Mouse (Mus musculus): ENCODE data around the gene Gatad2a.

The Gatad2a gene

DNA sequence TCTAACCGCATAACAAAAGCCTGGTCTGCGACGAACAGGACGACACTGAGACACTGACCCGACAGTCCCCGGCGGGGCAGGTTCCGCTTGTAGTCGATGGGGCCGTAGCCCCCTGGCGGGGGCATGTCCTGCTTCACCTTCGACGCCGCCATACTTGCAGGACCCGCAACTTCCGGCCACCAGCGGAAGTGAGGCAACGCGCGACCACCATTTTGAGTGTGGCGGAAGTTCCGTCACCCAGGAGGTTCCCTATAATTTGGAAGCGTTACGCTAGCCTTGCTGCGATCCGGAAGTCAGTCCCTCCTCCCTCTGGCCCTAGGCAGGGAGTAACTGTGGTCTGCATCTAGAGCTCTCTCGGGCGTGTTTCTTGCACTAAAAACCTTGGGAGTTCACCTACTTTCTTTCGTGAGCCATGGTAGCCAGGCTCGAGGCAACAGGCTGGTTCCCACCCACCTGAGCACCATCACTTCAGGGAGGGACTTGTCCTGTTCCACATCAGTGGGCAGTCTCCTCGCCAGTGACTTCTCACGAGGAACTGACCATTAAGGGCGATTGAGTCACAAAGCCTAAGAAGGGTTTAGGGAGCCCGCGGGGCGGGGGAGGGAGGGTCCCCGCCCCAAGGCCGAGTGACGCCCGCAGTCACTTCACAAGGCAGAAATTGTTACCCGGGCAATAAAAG is 94.6 kb downstream of the Gatad2a start:
- CTCF ChIA-PET: no interaction called here

DNA sequence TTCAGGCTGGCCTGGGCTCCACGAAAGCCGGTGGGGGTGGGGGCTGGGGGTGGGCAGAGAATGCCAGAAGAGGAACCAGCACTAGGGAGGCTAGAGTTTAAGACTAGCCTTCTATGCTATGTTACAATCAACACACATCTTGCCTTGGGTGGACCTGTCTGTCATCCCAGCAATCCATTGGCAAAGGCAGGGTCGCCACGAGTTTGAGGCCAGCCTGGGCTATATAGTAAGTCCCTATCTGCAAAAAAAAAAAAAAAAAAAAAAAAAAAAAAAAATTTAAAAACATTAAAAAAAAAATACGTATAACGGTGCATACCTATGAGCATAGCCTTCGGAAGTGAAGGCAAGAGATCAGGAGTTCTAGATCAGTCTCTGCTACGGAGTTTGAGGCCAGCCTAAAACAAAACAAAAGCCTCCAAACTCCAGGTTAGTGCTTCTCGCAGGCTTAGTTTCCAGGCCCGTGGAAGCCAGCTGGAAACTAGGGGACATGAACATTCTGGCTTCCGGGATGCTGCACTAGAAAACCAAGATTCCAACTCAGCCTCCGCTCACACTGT is 95.2 kb downstream of the Gatad2a start:
- CTCF ChIA-PET: no interaction called here

DNA sequence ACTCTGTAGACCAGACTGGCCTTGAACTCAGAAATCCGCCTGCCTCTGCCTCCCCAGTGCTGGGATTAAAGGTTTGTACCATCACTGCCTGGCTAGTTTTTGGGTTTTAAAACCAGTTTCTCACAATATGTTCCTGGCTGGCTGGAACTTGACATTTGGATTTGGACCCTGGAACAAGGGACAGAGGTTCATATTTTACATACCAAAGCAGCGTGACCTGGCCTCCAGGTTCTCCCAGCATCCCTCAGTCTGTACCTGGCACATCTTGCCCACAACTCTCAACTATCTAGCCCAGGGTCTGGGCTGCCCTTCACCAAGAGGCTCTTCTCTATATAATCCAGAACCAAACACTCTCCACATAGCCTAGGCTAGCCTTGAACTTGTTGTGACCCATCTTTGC is 96.3 kb downstream of the Gatad2a start:
- CTCF ChIA-PET: no interaction called here

DNA sequence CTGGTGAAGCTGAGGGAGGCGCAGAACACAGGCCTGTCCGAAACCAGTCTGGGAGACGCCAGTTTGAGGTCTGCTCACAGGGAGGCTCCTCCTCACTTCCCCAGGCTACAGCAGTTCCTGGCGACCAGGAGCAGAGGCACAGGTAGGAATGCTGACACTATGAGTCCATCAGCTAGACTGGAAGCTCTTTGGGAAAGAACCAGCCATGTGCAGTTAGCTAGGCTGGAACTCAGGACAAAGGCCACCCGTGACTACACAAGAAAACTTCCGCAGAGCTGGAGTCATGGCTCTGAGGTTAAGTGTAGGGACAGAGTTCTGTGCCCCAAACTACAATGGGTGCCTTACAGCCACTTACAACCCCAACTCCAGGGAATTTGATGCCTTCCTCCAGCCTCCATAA is 98.3 kb downstream of the Gatad2a start:
- CTCF ChIA-PET: no interaction called here

DNA sequence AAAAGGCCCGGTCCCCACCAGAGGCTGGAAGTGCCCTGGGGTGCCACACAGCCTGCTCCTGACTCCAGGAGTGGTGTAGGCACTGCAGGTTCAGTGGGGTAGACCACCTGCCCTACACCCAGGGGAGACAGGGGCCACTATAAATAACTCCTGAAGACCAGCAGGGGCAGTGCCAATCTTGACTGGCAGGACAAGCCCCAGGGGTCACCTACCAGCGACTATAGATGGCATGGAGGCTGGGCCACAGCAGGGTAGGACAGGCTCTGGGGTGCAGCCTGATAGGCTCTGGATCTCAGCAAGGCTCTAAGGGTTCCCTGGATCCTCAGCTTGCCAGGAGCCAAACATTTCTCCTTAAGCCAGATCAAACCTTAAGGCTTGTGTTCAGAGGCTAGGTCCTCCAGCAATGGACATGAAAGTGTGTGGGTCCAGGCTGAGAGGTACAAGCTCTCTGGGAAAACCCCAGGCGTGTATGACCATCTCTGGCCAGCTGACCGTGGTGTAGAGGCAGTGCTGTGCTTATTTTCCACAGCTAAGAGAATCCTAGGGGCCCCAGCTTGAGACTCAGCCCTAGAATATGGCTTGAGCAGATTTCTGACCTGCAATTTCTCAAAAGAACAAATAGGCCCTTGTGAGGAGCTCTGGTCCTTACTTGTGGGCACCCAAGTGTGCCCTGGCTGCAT is 100.3 kb downstream of the Gatad2a start:
- CTCF ChIA-PET: interaction anchor here (0.7 kb wide), 1 partner anchor 65 kb away, joined by 5 read pairs; no protein-coding TSS in a partner anchor

DNA sequence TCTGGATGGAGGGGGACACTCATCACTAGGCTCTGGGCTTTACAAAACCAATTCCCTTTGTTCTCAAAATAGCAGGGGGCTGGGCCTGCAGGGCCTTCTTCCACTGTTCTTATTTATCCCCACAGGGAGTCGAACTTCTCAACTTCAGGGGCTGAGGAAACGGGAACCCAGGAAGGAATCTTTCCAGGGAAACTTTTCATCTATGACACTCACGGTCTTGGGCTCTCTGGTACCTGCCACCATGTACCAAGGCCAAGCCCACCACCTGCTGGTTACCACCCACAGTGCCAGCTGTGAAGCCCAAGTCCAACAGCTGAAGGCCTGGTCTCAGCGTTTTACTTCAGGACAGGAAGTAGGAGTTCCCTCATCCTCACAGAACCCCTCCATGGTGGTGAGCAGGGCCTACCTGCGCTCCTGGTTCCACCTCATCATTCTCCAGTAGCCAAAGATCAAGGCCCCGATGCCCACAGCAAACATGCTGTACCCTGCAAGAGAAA is 101.3 kb downstream of the Gatad2a start:
- CTCF ChIA-PET: no interaction called here

DNA sequence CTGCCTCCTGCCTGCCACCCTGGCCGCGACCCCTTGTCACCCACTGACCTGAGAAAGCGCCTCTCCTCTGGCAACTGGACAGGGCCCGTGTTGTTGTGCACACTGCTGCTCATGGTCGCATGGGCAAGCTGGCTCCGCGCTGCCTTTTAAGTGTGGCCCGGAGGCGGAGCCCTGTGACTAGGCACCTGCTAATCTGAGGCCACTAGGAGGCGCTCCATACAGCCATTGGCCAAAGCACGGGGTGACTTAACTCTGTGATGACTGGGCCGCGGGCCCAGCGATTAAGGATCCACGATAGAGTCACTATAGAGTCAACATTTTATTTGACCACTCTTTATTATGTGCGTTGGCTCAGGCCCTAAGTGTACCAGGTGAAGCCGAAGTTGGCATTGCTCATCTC is 102.3 kb downstream of the Gatad2a start:
- CTCF ChIA-PET: no interaction called here

DNA sequence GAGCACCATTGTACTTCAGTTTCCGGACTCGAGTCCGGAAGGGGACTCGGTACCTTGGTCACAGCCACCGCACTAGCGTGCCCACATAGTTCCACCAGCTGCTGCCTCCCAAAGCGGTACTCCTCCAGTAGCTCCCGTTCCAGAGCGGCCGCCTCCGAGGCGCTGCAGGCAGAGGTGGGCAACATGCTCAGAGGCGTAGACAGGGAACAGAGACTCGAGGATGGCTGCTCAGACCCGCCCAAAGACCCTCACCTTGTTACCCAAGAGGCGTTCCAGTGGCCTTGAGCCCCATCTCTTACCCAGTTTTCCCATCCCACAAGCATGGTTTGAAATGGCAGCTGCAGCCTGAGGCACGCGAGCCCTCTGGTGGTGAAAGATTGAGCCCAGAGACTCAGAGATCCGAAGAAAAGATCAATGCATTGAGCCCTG is 105.4 kb downstream of the Gatad2a start:
- CTCF ChIA-PET: no interaction called here

DNA sequence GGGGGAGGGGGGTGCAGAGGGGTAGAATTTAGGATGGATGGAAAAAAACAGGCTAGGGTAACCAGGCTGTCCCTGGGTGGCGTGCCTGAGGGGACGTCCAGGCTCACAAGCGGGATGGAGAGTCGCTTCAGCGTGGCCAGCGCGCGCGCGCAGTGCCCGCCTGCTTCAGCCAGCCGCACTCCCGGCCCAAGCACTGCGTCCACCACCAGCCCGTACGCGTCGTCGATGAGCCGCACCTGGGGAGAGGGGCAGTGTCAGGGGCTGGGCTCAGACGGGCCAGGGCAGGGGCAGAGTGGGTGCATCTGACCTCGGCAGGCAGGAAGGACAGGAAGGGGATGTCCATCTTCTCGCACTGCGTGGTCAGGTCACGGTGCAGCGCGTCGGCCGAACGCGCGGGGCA is 107.3 kb downstream of the Gatad2a start:
- CTCF ChIA-PET: no interaction called here

DNA sequence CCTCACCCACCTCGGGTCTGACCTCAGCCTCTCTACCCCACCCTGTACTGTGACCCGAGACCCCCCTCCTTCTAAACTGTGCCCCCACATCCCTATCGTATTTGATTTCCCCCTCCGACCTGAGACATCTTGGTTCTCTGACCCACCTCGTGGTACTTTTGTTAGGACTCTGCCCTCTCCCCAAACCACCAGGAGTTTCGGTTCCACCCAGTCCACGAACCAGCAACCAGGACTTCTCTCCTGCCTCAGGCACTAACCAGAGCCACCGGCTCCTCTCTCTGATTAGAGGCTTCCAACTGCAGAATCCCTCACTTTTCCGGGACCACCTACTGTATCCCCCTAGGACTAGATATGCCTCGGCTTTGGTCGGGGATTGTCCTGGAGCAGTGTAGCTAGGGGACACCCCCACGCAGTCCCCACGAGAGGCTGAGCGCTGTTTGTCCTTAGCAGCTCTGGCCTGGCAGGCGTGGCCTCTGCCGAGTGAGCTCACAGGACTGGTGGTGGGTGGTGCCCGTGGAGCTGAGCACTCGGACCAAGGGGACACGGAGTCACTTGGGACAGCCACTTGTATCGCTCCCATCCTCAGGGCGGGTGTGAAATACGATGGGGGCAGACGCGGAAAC is 107.8 kb downstream of the Gatad2a start:
- CTCF ChIA-PET: no interaction called here

DNA sequence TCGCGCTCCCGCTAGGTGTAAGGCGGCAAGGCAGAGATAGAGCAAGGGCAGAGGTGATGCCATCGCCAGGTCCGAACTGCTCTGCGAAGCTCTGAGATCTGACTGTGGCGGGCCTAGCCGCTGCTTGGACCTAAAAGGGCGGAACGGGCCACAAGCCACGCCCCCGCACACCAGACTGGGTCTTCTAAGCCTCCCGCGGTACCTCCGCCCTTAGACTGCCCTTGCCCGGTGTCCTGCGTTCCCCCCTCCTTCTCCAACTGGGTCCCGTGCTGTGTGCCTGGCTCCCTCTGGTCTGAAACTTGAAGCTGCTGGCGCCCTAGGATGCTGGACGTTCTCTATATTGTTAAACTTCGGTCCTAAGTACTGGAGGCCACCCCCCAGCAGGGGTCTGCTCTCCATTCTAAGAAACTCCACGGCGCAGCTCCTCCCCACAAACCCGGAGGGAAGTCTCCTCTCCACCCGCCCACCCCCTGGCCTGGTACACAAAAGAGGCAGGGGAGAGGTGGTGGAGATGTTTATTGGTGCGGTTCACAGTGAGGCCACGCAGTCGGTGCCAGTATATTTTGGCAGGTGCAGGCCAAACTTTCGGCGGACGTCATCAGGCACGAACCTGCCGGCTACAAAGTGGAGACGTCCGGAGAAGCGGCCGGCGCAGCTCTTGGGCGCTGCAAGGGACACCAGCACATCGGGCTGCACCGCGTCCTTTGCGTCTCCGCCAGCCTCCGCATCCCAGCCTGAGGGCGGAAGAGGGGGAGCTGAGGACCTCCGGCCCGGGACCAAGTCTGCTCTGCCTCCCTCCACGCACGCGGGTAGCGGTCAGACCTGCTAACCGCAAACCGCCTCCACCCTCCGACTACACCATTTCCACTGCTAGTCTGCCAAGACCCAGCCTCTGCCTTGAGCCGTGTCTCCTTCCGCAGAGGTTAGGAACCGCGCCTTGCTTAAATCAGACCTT is 108.6 kb downstream of the Gatad2a start, which contains the start of gene Cilp2:
Gene Cilp2 (minus strand): TSS at position 399 of the 955 bp plus-strand sequence.
- CTCF ChIA-PET: no interaction called here

DNA sequence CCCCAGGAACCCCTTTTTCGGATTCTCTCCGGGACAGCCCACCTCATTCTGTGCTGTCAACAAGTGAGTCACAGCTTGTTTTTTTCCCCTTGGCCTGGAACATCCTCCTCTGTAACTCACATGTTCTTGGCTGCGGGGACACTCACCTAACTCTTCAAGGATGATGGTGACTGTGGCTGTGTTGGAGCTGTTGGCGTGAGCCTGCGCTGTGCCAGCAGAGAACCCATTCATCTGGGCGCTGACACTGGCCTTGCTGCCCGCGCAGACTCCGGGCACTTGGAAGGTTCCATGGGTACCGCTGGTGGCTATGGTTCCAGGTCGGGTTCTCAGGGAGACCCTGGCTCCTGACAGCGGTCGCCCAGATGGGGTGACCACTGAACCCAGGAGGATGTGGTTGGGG is 112.0 kb downstream of the Gatad2a start:
- CTCF ChIA-PET: interaction anchor here (0.7 kb wide), 1 partner anchor 167 kb away, joined by 4 read pairs; no protein-coding TSS in a partner anchor

DNA sequence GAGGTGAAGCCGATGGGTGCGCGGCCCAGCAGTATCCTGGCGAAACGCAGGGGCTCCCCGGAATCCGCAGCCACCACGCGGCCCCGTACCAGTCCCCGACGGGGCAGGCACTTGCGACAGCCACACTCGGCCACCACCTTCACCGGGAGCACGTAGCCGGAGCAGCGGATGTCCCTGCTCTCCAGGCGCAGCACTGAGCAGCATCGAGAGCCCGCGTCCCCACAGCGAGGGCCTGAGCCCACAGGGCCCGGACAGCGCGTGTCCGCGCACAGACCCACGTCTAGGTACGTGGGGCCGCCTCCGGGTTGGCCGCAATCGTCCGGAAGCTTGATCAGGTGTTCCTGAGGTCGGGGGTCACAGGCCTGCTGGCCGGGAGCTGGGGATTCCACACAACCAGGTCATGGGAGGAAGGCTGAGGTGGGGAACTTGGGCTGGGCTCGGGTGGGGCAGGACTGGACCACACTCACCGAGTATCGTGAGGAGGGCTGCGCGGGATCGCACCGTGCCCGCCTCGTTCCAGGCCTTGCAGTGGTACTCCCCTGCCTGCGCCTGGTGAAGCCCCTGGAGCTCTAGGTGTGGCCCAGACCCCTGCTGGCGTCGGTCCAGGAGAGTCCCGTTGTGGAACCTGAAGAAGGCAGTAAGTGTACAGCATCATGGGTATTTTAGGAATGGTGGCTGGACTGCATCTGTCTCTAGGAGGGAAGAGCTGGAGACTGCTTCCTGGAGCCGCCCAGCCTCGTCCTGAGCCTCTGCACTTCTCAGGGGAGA is 113.2 kb downstream of the Gatad2a start:
- CTCF ChIA-PET: interaction anchor here (0.7 kb wide), 1 partner anchor 168 kb away, joined by 4 read pairs; no protein-coding TSS in a partner anchor

DNA sequence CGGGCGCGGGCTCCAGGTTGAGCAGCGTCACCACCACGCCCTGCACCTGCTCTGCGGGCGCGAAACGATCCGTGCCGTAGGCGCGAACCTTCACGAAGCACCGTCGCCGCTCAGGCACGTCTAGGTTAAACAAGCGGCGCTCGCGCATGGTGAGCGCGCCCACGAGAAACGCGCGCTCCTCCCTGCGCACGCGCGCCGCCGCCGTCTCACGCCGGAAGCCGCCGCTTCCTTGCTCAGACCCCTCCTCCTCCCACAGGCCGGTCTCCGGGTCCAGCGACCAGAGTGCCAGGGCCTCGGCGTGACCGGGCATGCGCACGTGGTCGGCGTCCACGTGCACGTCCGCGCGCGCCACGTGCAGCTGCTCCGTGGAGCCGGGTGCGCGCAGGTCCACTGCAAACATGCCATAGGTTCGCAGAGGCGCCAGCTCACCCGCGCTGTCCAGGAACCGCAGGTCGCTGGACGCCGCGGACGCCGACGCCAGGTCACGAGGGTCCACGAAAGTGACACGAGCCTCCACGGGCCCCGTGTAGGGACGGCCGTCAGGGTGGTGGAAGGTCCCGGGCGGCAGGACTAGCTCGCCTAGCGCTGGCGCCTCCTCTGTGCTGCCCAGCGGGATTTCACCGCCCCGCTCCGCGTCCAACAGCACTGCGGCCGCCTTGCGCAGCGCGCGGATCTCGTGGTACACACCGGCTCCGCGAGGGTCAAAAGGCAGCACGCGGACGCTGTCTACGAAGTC is 114.0 kb downstream of the Gatad2a start:
- CTCF ChIA-PET: no interaction called here

DNA sequence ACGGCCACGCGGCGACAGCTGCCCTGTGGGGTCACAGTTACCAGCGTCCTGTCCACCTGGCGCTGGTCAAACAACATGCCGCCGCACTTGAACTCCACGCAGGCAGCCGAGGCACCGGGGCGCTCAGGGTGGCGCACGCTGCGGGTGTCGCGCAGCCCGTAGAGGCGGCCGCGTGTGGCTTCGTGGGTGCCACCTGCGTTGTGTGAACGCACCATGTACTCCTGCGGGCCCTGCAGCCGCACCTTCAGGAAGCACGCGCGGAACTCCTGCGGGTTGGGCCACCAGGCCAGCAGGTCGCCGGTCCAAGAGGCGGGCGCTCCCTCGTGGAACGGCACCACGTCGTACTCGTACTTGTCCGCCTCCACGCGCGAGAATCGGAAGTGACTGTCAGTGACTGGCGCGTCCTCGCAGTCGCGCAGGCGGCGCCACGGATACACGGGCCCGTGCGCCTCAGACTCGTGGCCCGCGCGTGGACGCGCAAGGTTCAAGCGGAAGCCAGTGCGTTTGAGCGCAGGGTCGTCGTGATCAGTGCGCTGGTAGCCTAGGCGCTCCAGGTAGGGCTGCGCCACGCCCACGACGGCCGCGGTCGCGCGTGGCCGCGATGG is 114.8 kb downstream of the Gatad2a start:
- CTCF ChIA-PET: no interaction called here

DNA sequence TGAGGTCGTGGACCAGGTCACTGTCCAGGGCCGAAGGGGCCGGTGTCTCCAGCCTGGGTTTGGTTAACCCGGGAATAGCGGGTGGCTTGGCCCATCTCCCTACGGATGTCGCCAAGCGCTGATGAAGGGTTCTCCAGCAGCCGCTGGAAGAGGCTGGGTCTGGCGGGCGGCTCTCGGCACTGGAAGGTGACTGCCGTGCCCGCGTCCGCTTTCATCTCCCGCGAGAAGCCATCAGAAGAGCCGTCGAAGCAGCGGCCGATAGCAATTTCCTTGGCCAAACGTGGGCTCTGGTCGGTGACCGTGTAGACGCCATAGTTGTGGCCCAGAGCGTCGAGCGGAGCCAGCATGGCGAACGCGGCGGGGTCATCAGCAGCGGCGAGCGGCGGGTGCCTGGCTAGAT is 115.3 kb downstream of the Gatad2a start:
- CTCF ChIA-PET: no interaction called here

DNA sequence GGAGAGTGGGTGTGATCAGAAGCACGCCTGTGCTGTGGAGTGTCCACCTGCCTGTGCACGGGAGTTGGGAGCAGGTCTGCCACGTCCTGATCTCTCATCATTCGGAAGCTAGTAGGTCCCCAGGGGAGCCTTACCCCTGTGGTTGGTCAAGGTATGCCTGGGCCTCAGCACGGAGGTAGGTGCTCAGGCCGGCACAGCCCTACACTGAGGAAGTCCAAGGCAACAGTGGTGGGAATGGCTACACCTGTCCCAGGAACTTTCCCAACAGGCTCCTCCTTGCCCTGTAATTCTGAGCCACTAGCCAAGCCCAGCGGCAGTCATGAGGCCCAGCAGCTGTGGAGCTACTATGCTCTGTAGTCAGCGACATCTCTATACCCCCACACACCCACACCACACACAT is 116.5 kb downstream of the Gatad2a start:
- CTCF ChIA-PET: no interaction called here

DNA sequence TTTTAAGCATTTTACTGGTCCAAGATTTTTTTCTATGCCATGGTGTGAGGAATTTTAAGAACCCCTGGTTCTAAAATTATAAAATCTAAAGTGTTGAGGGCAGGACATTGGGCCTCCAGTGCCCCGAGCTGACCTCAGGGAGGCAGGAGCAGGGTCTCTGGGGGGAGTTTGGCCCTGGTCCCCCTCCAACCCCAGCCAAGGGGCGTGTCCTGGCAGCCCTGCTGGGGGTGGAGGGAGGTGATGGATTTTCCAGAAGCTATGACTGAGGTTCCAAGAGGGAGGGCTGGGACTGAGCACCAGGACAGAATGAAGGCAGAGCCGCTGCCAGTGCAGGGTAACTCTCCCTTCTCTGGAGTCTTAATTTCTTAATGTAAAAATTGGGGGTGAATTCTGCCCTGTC is 118.2 kb downstream of the Gatad2a start:
- CTCF ChIA-PET: no interaction called here

DNA sequence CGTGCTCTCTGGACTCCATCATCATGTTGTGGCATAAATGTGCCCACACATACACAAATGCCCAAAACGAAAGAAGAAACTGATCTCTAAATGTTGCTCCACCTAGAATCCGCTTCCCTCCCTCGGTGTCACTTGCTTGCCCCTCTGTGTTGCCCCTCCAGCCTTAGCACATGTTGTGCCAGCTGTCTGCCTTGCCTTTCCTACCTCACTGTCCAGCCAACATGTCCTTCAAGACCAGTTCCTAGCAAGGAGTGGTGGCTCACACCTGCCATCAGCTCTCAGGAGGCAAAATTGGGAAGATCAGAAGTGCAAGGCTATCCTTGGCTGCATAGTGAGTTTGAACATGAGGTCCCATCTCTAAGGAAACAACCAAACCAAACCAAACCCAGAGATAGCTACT is 118.8 kb downstream of the Gatad2a start:
- CTCF ChIA-PET: no interaction called here

DNA sequence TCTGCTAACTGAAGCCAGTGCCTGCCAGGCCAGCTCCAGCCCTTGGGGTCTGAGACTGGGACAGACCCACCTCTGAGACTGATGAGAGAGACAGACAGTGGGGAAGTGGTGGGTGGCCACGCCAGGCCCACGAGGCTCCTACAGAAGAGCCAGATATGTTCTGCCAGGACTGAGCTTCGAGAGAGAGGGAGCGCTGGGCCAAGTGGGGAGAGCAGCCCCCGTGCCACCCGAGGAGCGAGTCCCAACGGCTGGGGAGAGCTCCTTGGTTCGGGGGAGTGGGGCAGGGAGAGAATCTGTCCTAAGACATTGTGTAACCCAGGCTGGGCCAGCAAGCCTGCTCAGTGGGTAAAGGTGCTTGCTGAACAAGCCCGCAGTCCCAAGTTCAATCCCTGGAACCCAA is 119.2 kb downstream of the Gatad2a start:
- CTCF ChIA-PET: no interaction called here
